Mouse (Mus musculus): ENCODE measurements around the gene Pithd1. TPM values are rescaled to one million over a fixed set of nuclear protein-coding genes. Genes with fewer than 3 reads are reported as not detected.

The Pithd1 gene
- total RNA-seq, 1 experiment from 2014 or later: 30.6 TPM

DNA sequence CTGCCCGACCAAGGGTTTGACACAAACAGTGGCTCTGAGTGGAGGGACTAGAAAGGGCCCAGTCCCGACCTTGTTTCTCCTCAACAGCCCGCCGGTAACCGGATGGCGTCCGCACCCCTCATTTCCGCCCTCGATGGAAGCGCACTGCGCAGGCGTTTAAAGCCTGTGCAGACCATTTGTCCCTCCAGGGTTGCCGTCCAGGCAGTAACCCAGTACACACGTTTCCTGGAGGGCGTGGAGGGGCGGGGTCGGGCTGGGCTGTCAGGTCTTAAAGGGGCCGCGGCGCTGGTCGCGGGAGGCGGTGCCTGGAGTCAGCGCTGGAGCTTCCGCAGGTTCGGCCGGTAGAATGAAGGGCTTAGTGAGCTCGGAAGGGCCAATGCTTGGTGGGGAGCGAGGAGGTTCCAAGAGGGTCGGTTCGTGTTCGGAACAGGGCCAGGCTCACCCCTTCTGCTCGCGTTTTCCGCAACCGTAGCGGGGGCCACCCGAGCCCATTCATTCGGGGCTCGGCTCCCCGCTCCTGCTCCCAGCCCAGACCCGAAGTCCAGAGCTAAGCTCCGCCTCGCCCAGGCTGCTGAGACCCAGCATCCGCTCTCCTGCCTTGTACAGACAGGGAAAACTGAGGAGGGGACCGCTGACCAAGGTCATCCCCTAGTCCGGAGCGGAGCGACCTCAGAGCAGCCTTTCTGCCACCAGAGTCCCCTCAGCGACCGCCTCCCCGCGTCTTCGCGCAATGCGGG is 23.4 kb downstream of the Pithd1 start, which contains the start of gene Gale:
Gale (plus strand) TSS at position 271 of the 737 bp plus-strand sequence.
- peak; percentile 85 for ATAC-seq (replicated peaks; ENCODE audit: low read depth, poor library complexity, severe bottlenecking)

GRCm38 (mm10) chr4:135962946-135963345 is 24.1 kb downstream of the Pithd1 start:
- ATAC-seq (replicated peaks; ENCODE audit: low read depth, poor library complexity, severe bottlenecking): no peak

- ATAC-seq (replicated peaks; ENCODE audit: low read depth, poor library complexity, severe bottlenecking): no peak
Observed at GRCm38 (mm10) chr4:135962198-135962597, 24.9 kb downstream of the Pithd1 start.

GRCm38 (mm10) chr4:135961709-135962108 is 25.4 kb downstream of the Pithd1 start:
- no peak for ATAC-seq (replicated peaks; ENCODE audit: low read depth, poor library complexity, severe bottlenecking)

GRCm38 (mm10) chr4:135960717-135961116 is 26.3 kb downstream of the Pithd1 start:
- ATAC-seq (replicated peaks; ENCODE audit: low read depth, poor library complexity, severe bottlenecking): peak; percentile 55

GRCm38 (mm10) chr4:135958354-135958753 is 28.7 kb downstream of the Pithd1 start:
- ATAC-seq (replicated peaks; ENCODE audit: low read depth, poor library complexity, severe bottlenecking): no peak

GRCm38 (mm10) chr4:135955886-135956285 is 31.2 kb downstream of the Pithd1 start:
- ATAC-seq (replicated peaks; ENCODE audit: low read depth, poor library complexity, severe bottlenecking): no peak

GRCm38 (mm10) chr4:135954241-135954640 is 32.8 kb downstream of the Pithd1 start:
- peak; percentile 77 for ATAC-seq (replicated peaks; ENCODE audit: low read depth, poor library complexity, severe bottlenecking)

GRCm38 (mm10) chr4:135953179-135953578 is 33.9 kb downstream of the Pithd1 start:
- no peak for ATAC-seq (replicated peaks; ENCODE audit: low read depth, poor library complexity, severe bottlenecking)

DNA sequence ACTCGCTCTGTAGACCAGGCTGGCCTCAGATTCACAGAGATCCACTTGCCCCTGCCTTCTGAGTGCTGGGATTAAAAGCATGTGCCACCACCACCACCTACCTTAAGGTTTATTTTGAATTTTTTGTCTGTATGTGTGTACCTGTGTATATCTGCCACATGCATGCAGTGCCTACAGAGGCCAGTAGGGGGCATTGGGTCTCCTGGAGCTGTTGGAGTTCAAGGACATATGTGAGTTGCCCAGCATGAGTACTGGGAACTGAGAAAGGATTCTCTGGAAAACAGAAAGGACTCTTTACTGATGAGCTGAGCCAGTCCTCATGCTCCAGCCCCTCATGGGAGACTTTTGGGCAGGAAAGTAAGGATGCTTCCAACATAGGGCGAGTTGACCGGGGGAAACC is 35.6 kb downstream of the Pithd1 start:
- ATAC-seq (replicated peaks; ENCODE audit: low read depth, poor library complexity, severe bottlenecking): no peak

GRCm38 (mm10) chr4:135950365-135950764 is 36.7 kb downstream of the Pithd1 start:
- ATAC-seq (replicated peaks; ENCODE audit: low read depth, poor library complexity, severe bottlenecking): no peak

DNA sequence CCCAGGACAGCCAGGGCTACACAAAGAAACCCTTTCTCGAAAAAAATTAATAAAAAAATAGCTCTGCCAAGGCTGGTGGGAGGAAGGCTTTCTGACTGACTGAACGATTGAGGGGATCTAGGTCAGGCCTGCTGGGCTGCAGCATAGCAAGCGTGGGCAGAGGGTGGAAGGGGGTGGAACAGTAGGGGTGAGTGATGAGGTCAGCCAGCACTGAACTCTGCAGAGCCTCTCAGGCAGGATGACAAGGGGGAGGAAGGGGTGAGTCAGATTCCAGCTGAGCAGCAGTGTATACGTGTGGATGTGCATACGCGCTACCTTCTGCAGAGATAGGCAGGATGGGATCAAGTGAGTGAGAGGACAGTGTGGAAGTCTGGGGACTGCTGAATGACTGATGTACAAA is 37.2 kb downstream of the Pithd1 start:
- ATAC-seq (replicated peaks; ENCODE audit: low read depth, poor library complexity, severe bottlenecking): no peak

GRCm38 (mm10) chr4:135949475-135949874 is 37.6 kb downstream of the Pithd1 start:
- no peak for ATAC-seq (replicated peaks; ENCODE audit: low read depth, poor library complexity, severe bottlenecking)

DNA sequence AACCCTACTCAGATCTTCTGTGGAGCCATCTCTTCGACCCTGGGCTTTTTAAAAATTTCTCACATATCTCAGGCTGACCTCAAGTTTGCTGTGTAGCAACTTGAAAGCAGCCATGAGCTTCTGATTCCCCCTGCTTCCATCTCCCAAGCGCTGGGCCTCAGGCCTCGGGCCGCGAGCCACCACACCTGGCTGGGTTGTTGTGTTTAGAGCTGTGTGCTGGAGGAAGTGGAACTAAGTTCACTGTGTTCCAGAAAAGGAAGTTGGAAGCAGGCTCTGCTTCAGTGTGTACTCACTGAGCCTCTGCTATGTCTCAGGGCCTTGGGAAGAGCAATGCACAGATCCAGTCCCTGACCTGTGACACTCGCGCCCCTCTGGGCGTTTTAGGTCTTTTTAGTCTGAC is 38.9 kb downstream of the Pithd1 start:
- ATAC-seq (replicated peaks; ENCODE audit: low read depth, poor library complexity, severe bottlenecking): no peak

DNA sequence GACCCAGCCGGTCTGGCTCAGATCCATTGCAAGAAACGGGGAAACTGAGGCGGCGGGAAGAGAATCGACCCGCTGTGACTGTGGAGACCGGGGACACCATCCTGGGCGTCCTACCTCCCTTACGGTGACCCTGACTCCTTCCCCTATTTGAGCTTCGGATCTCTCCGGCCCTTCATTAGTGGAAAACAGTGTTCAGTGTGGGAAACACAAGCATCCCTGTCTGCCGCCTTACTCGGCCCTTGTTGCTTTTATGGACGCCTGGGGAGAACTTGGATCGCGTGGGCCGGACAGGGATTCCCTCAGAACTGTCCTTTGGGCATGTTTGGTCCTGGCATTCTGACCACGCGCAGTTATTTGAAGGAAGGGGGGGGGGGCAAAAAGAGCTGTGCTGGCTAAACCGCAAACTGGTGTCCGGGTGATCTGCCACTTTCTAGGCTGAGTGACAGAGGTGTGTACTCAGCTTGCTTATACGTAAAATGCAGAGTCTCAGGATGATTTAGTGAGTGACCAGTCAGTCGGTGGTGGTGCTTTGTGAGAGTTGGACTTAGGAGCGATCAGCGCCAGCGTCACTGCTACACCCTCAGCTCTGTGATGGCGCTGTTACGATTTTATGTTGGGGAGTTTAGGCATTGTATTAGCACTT is 40.3 kb downstream of the Pithd1 start:
- ATAC-seq (replicated peaks; ENCODE audit: low read depth, poor library complexity, severe bottlenecking): peak; percentile 12; the same call in 1 of the 2 replicates

DNA sequence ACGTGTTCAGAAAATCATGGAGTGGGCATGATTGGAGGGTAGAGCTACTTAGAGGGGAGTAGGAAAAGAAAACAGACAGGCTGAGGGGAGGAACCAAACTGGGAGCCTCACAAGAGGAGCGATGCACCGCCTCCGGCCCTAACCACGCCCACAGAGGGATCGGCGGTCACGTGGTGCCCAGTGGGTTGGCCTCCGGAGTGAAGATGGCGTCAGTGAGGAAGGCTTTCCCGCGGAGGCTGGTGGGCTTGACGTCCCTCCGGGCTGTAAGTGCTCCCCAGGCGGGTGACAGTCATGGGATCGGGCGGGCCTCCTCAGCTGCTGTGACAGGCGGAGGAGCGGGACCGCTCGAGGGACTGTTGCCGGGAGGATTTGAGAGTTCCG is 40.8 kb downstream of the Pithd1 start, which contains the start of gene Hmgcl:
Hmgcl (plus strand) TSS at position 171 of the 381 bp plus-strand sequence.
- peak; percentile 96 for ATAC-seq (replicated peaks; ENCODE audit: low read depth, poor library complexity, severe bottlenecking)

DNA sequence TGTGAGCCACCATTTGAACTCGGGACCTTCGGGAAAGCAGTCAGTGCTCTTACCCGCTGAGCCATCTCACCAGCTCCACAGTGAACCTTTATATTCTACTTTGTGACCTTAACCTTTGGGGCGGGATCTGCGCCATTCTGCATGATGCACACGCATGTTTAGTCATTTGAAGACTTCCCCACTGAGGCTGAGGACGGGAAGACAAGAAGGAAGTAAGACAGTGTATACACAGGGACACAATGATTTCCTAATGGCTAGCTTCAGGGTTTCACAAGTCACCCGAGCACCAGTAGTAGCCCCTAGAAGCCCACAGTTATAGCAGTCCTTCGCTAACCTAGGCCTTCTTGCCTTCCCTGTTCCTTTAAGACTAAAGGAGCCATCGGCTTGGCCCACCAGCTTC is 41.4 kb downstream of the Pithd1 start:
- peak; percentile 22; the same call in 1 of the 2 replicates for ATAC-seq (replicated peaks; ENCODE audit: low read depth, poor library complexity, severe bottlenecking)

DNA sequence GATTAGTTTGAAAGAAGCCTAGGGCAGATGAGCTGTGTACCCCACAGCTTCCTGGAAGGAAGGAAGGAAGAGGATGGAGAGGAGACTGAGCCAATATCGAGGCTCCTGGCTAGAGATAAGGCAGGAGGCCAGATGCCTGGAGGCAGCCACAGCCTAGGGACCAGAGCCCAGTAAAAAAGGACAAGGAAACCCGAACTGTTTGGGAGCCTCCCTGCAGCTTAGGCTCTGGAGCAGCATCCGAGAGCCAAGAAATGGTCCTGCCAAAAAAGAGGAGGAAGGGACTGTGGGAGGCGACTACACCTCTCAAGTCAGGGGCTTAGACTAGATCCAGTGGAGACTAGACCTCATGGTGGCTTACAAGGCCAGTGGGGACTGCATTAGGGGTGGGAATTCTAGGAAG is 43.7 kb downstream of the Pithd1 start:
- ATAC-seq (replicated peaks; ENCODE audit: low read depth, poor library complexity, severe bottlenecking): no peak

DNA sequence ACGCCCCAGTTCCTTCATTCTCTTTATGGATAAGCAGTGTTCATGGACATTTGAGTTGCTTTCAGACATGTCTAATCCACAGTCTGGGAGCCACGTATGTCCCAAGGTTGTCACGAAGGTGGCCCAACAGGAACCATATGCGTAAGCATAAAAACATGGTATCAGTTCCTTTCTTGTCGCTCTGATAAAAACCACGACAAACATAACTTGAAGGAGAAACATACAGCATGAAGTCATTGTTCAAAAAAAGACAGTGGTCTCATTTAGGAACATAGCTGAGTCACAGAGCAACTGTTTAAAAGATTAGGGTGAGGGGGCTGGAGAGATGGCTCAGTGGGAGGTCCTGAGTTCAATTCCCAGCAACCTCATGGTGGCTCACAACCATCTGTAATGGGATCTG is 44.9 kb downstream of the Pithd1 start:
- 0 out of 2 replicates have a peak, but pooled peaks have one; percentile 9 for ATAC-seq (replicated peaks; ENCODE audit: low read depth, poor library complexity, severe bottlenecking)

GRCm38 (mm10) chr4:135941026-135941425 is 46.0 kb downstream of the Pithd1 start:
- 0 out of 2 replicates have a peak, but pooled peaks have one; percentile 33 for ATAC-seq (replicated peaks; ENCODE audit: low read depth, poor library complexity, severe bottlenecking)

DNA sequence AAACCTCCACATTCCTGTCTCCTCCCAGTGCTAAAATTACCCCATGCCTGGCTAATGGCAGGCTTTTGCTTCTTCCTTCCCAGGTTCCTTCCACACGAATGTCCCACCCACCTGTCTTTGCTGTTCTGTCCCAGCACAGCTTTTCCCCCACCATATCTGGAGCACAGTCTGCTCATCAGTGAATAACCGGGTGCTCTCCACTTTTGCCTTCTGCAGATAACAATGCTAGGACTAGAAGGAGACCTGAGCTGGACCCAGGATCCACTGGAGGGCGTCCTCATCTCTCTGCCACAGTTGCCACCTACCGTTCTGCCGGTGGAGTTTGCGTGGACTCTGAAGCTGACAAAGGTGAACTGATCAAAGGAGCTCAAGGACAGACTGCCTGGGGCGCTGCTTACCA is 48.2 kb downstream of the Pithd1 start:
- ATAC-seq (replicated peaks; ENCODE audit: low read depth, poor library complexity, severe bottlenecking): no peak

Data from common myeloid progenitor, adult 5-6 weeks (primary cell).